Comparison of ENCODE assay signal across 8 mouse cellular contexts in genomic region chr2:172824906-172825784, GRCm38 (mm10).
DNase-seq lines count a peak whose midpoint lies in the region; ATAC-seq and TF ChIP-seq lines count a peak whose summit lies in the region.

No protein-coding gene starts in this region.

- peak; percentile 57 for DNase-seq in adrenal gland, adult 2 months
- DNase-seq in left cerebral cortex, postnatal 4 days: peak; percentile 60
- peak; percentile 82 for DNase-seq in testis, postnatal 10 days (ENCODE audit: low spot score)

- no peak overlapping the region for H3K27ac ChIP-seq in hindbrain, embryonic 15.5 days (replicated peaks)
- H3K27ac ChIP-seq in midbrain, embryonic 12.5 days (replicated peaks): no peak overlapping the region

- intact Hi-C loops in left cerebral cortex, postnatal 4 days (cut with DNase I): loop anchor here (5.0 to 10.0 kb wide), 2 partner anchors 257 to 350 kb away; partner anchors contain the start of gene Fam209

- H3K4me2 ChIP-seq in hindbrain, embryonic 15.5 days: peak overlapping the region; percentile 48
- peak overlapping the region; percentile 36 for H3K4me2 ChIP-seq in midbrain, embryonic 12.5 days (replicated peaks)

- no peak overlapping the region for H3K4me3 ChIP-seq in C2C12 (ENCODE audit: insufficient read depth, poor library complexity, severe bottlenecking)
- H3K4me3 ChIP-seq in hindbrain, embryonic 15.5 days: peak overlapping the region; percentile 24
- H3K4me3 ChIP-seq in midbrain, embryonic 12.5 days: peak overlapping the region; percentile 15; the same call in 1 of the 2 replicates

- no peaks in the 10 kb centered on the region for H3K79me3 ChIP-seq in C2C12 (ENCODE audit: low read depth)

- no peaks in the 10 kb centered on the region for H3K36me3 ChIP-seq in C2C12 (ENCODE audit: control insufficient read depth, insufficient read depth)
- no peaks in the 10 kb centered on the region for H3K36me3 ChIP-seq in hindbrain, embryonic 15.5 days
- no peaks in the 10 kb centered on the region for H3K36me3 ChIP-seq in midbrain, embryonic 12.5 days

- peaks cover 12% of the 10 kb centered on the region for H3K27me3 ChIP-seq in C2C12 (ENCODE audit: control insufficient read depth, insufficient read depth, insufficient read length)
- peaks cover 18% of the 10 kb centered on the region; the same call in 1 of the 2 replicates for H3K27me3 ChIP-seq in hindbrain, embryonic 15.5 days
- H3K27me3 ChIP-seq in midbrain, embryonic 12.5 days: peaks cover 79% of the 10 kb centered on the region

- no peak overlapping the region for H3ac ChIP-seq in C2C12 (ENCODE audit: control insufficient read depth, insufficient read length, low read depth)

- 19% methylated on average over 43 of the region's 43 CpGs for WGBS in hindbrain, embryonic 15.5 days
- 18% methylated on average over 43 of the region's 43 CpGs for WGBS in midbrain, embryonic 12.5 days

- no peaks in the 10 kb centered on the region for H3K9me3 ChIP-seq in hindbrain, embryonic 15.5 days
- H3K9me3 ChIP-seq in midbrain, embryonic 12.5 days: no peaks in the 10 kb centered on the region

- H3K9ac ChIP-seq in hindbrain, embryonic 15.5 days: no peak overlapping the region
- no peak overlapping the region for H3K9ac ChIP-seq in midbrain, embryonic 12.5 days (replicated peaks)

- H3K79me2 ChIP-seq in C2C12 (ENCODE audit: control insufficient read depth, insufficient read depth): no peaks in the 10 kb centered on the region

- peak; percentile 20 for TF ChIP-seq CTCF in C2C12 (IDR thresholded peaks at IDR 0.05; ENCODE audit: control insufficient read depth, insufficient read depth, insufficient read length)

- peak; percentile 72 for ATAC-seq in frontal cortex, adult (ENCODE audit: low TSS enrichment)
- peak; percentile 85 for ATAC-seq in hindbrain, embryonic 15.5 days (ENCODE audit: low FRiP score, low read depth)
- ATAC-seq in midbrain, embryonic 12.5 days (ENCODE audit: low FRiP score, low read depth): no peak; the same call in 1 of the 2 replicates
- no peak for ATAC-seq in granulocyte monocyte progenitor cell, adult 5-6 weeks (replicated peaks; ENCODE audit: poor library complexity, severe bottlenecking)

- peaks cover 10% of the 10 kb centered on the region for H3K4me1 ChIP-seq in hindbrain, embryonic 15.5 days (replicated peaks)
- 0 out of 2 replicates have a peak, but pooled peaks cover 6% of the 10 kb centered on the region for H3K4me1 ChIP-seq in midbrain, embryonic 12.5 days

TF ChIP-seq in C2C12, 6 proteins besides CTCF, POLR2A, EP300 and RAD21:
- TF ChIP-seq MYOD1 (IDR thresholded peaks at IDR 0.05; ENCODE audit: control insufficient read depth, insufficient read length, low read depth) (no peak), MAX (IDR thresholded peaks at IDR 0.05) (no peak), MYOG (IDR thresholded peaks at IDR 0.05; ENCODE audit: control insufficient read depth, extremely low read depth, insufficient read length) (no peak), USF1 (IDR thresholded peaks at IDR 0.05; ENCODE audit: low read depth) (no peak), CEBPB (IDR thresholded peaks at IDR 0.05; ENCODE audit: low read depth) (no peak), FOSL1 (IDR thresholded peaks at IDR 0.05; ENCODE audit: insufficient read depth, low read length, poor library complexity, severe bottlenecking) (no peak)
TF ChIP-seq in C2C12: peak in this region for 0.

Comparison
In these comparisons a context has a peak if more than half of its experiments do, and no peak if none do; other contexts are left out.
1. ATAC-seq: peak in frontal cortex, adult (single experiment) and hindbrain, embryonic 15.5 days (single experiment); none in midbrain, embryonic 12.5 days (single experiment) and granulocyte monocyte progenitor cell, adult 5-6 weeks (single experiment).
2. Peak in every context shown above with its lines, with median percentiles within 50 percentile points of each other: DNase-seq.